Mouse (Mus musculus) small intestine, adult 2 months (tissue): Measurements from ENCODE around the gene Habp4.

Experiments
- CTCF ChIP-seq: fragments of 200-500 bp; IDR thresholded peaks from 2 replicates; pipeline ENCODE4 v1.5.1; 2012; ENCODE audit warnings: low read depth, mild to moderate bottlenecking, control low read depth, inconsistent platforms, low read length, moderate library complexity, mixed read lengths; ENCODE audit not compliant: insufficient replicate concordance, insufficient read length; ENCODE audit errors: extremely low read depth
- POLR2A ChIP-seq: fragments of 200-500 bp; IDR thresholded peaks from 2 replicates; pipeline ENCODE4 v1.6.1; 2012; ENCODE audit warnings: low read depth, mild to moderate bottlenecking, control low read depth, inconsistent platforms, low read length, moderate library complexity

GRCm38 (mm10) chr13:64161916-64162611 lies 440 bp downstream of the Habp4 start:
- TF ChIP-seq CTCF (no peak), POLR2A (no peak)
